Mouse (Mus musculus) adrenal gland, adult 18-20 months (tissue): ENCODE data around the gene Cdk2ap2. TPM values are rescaled to one million over a fixed set of nuclear protein-coding genes. Genes with fewer than 3 reads are reported as not detected.
"Not testable (repeated sequence)": the region's sequence is repeated elsewhere in the genome, so short reads cannot be mapped to it uniquely, and the experiment has no call there.

Source experiments
- DNase-seq, 2 experiments: peaks; one replicate each; pipeline ENCODE4 v3.0.0; 2021 to 2022; ENCODE audit warnings: low spot score in 2 of 2
- long read RNA-seq, 2 experiments: library from polyadenylated mRNA; stranded (forward); transcript quantifications; one replicate each; pipeline ENCODE4 v2.0.0; 2021
- total RNA-seq, 2 experiments: library from RNA; stranded (reverse); gene quantifications; 1 replicate in 1 of 2; 2 replicates in 1 of 2; pipeline ENCODE4 v1.2.3; 2021

The Cdk2ap2 gene
- total RNA-seq = 100 to 1,000 TPM; 125 to 147 TPM
- long read RNA-seq, experiment 1, transcript Cdk2ap2-202 (4 exons, 1,089 nt) = minor isoform, 12 of 73 reads
- long read RNA-seq, experiment 1, transcript Cdk2ap2-201 (4 exons, 1,080 nt) = major isoform, 53 of 73 reads
- long read RNA-seq, experiment 1, partial matches to known transcripts = 2 of 73 reads
- long read RNA-seq, experiment 1, other reads (novel, unspliced or antisense) = 3 of 73 reads
- long read RNA-seq, experiment 2, transcript Cdk2ap2-202 (4 exons, 1,089 nt) = minor isoform, 21 of 209 reads
- long read RNA-seq, experiment 2, transcript Cdk2ap2-201 (4 exons, 1,080 nt) = major isoform, 161 of 209 reads
- long read RNA-seq, experiment 2, partial matches to known transcripts = 12 of 209 reads
- long read RNA-seq, experiment 2, other reads (novel, unspliced or antisense) = 10 of 209 reads

- DNase-seq = peak; percentile 99
Measured at GRCm38 (mm10) chr19:4096642-4097440, at the start of gene Cdk2ap2. TSS of gene Cdk2ap2 (plus strand) at chr19:4097182.

- DNase-seq = peak; percentile 82 to 84
Measured at GRCm38 (mm10) chr19:4047859-4048258, 49.1 kb upstream of the Cdk2ap2 start.

GRCm38 (mm10) chr19:4049069-4049468 is 47.9 kb upstream of the Cdk2ap2 start:
- DNase-seq = not testable (repeated sequence)

- no peak for DNase-seq
Measured at GRCm38 (mm10) chr19:4051016-4051415, 46.0 kb upstream of the Cdk2ap2 start.

GRCm38 (mm10) chr19:4051741-4052515 is 45.1 kb upstream of the Cdk2ap2 start:
- DNase-seq = peak; percentile 68 to 80

GRCm38 (mm10) chr19:4052516-4053030 is 44.4 kb upstream of the Cdk2ap2 start:
- no peak for DNase-seq

GRCm38 (mm10) chr19:4054613-4055012 is 42.4 kb upstream of the Cdk2ap2 start:
- DNase-seq = no peak

GRCm38 (mm10) chr19:4055216-4055946 is 41.6 kb upstream of the Cdk2ap2 start:
- DNase-seq = no peak

GRCm38 (mm10) chr19:4055947-4056693 is 40.9 kb upstream of the Cdk2ap2 start:
- DNase-seq = no peak

GRCm38 (mm10) chr19:4056727-4057126 is 40.3 kb upstream of the Cdk2ap2 start:
- no peak for DNase-seq

- no peak for DNase-seq
Measured at GRCm38 (mm10) chr19:4057389-4057788, 39.6 kb upstream of the Cdk2ap2 start.

GRCm38 (mm10) chr19:4057962-4058361 is 39.0 kb upstream of the Cdk2ap2 start:
- DNase-seq = no peak

- no peak for DNase-seq
Measured at GRCm38 (mm10) chr19:4058581-4058980, 38.4 kb upstream of the Cdk2ap2 start.

GRCm38 (mm10) chr19:4059069-4059740 is 37.8 kb upstream of the Cdk2ap2 start, which contains the start of gene Gstp3:
TSS of gene Gstp3 (minus strand) at chr19:4059569.
- no peak for DNase-seq

GRCm38 (mm10) chr19:4060044-4060898 is 36.7 kb upstream of the Cdk2ap2 start:
- DNase-seq = not testable (repeated sequence)

GRCm38 (mm10) chr19:4060899-4061465 is 36.0 kb upstream of the Cdk2ap2 start:
- DNase-seq = no peak

GRCm38 (mm10) chr19:4063357-4063756 is 33.6 kb upstream of the Cdk2ap2 start:
- DNase-seq = not testable (repeated sequence)

- DNase-seq = not testable (repeated sequence)
Measured at GRCm38 (mm10) chr19:4064501-4064900, 32.5 kb upstream of the Cdk2ap2 start.
